Mouse (Mus musculus): ENCODE results near the gene Alyref2. TPM values are rescaled to one million over a fixed set of nuclear protein-coding genes. Genes with fewer than 3 reads are reported as not detected.

The Alyref2 gene
- total and polyA plus RNA-seq, 2 experiments from 2014 or later, result 10.4 to 20.5 TPM

GRCm38 (mm10) chr1:171495371-171495770 is 7.9 kb upstream of the Alyref2 start:
- H3K36me3 ChIP-seq (ENCODE audit: insufficient read depth, low read length), result no peaks in the 10 kb centered on the region
- no peak for DNase-seq (ENCODE audit: low spot score)
- H3K4me1 ChIP-seq (ENCODE audit: insufficient read depth, low read length), result no peaks in the 10 kb centered on the region
- no peaks in the 10 kb centered on the region for H3K27me3 ChIP-seq (ENCODE audit: insufficient read depth, low read length)
- no peak overlapping the region for H3K4me3 ChIP-seq (ENCODE audit: low read length)
- H3K27ac ChIP-seq, result no peak overlapping the region
- no peak overlapping the region for H3K9ac ChIP-seq (replicated peaks; ENCODE audit: low read length)
- H3K9me3 ChIP-seq (ENCODE audit: low read length), result no peaks in the 10 kb centered on the region
- 92% methylated on average over 6 of the region's 6 CpGs for WGBS
- no peak for TF ChIP-seq CTCF (IDR thresholded peaks at IDR 0.05; ENCODE audit: low read depth)
- H3K4me2 ChIP-seq (ENCODE audit: low read depth, low read length), result no peak overlapping the region
- no peak for ATAC-seq

DNA sequence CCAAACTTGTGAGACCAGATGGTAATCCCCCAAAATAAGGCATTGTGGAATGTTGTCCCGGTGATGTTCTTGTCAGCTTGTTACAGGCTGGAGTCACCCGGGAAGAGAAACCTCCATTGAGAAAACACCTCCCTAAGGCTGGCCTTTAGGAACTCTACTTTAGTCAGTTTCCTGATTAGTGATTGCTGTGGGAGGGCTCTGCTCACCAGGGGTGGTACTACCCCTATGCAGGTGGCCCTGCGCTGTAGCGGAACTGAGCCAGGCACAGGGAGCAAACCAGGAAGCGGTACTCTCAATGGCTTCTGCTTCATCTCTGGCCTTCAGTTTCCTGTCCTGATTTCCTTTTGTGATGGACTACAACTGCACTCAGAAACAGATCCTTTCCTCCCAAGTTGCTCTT is 3.4 kb upstream of the Alyref2 start:
- Histone ChIP-seq H3K27me3 (ENCODE audit: insufficient read depth, low read length) (no peaks in the 10 kb centered on the region), H3K4me1 (ENCODE audit: insufficient read depth, low read length) (no peaks in the 10 kb centered on the region), H3K4me2 (ENCODE audit: low read depth, low read length) (no peak overlapping the region), H3K9me3 (ENCODE audit: low read length) (no peaks in the 10 kb centered on the region), H3K9ac (replicated peaks; ENCODE audit: low read length) (no peak overlapping the region), H3K36me3 (ENCODE audit: insufficient read depth, low read length) (no peaks in the 10 kb centered on the region), H3K27ac (no peak overlapping the region), H3K4me3 (ENCODE audit: low read length) (no peak overlapping the region)
- WGBS, result 70% methylated on average over 5 of the region's 5 CpGs
- no peak for TF ChIP-seq CTCF (IDR thresholded peaks at IDR 0.05; ENCODE audit: low read depth)
- ATAC-seq (no peak), DNase-seq (ENCODE audit: low spot score) (no peak)

- no peak for DNase-seq (ENCODE audit: low spot score)
- no peak overlapping the region for H3K27ac ChIP-seq
These were observed 2.2 kb upstream of the Alyref2 start for GRCm38 (mm10) chr1:171501016-171501610.

DNA sequence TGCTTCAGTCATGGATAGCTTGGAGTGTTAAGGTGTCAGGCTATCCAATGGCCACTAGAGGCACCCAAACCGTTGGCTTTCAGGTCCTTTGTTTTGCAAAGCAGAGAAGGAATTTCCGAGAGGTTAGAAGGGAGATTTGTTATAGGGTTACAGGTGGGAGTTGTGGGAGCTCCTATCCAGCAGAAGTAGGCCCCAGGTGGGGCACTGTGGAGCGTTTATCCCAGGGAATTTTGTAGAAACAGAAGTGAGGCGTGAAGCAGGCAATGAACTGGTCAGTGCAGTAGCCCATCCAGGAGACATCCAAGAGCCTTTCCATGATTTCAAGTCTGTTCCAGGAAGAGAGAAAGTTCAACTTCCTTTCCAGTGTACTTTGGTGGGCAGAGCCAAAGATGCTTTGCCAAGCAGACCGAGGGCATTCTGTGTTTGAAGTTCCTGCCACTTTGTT is 1.6 kb upstream of the Alyref2 start:
- no peaks in the 10 kb centered on the region for H3K4me1 ChIP-seq (ENCODE audit: insufficient read depth, low read length)
- H3K4me3 ChIP-seq (ENCODE audit: low read length), result 0 out of 2 replicates have a peak overlapping the region, but pooled peaks have one; percentile 8
- 5% methylated on average over 5 of the region's 5 CpGs for WGBS
- peak overlapping the region; percentile 49; the same call in 1 of the 2 replicates for H3K27ac ChIP-seq
- peak overlapping the region; percentile 81 for H3K4me2 ChIP-seq (ENCODE audit: low read depth, low read length)
- H3K36me3 ChIP-seq (ENCODE audit: insufficient read depth, low read length), result no peaks in the 10 kb centered on the region
- no peak overlapping the region for H3K9ac ChIP-seq (replicated peaks; ENCODE audit: low read length)
- TF ChIP-seq CTCF (IDR thresholded peaks at IDR 0.05; ENCODE audit: low read depth), result peak; percentile 76
- H3K9me3 ChIP-seq (ENCODE audit: low read length), result no peaks in the 10 kb centered on the region
- DNase-seq (ENCODE audit: low spot score) (peak; percentile 72), ATAC-seq (no peak)
- no peaks in the 10 kb centered on the region for H3K27me3 ChIP-seq (ENCODE audit: insufficient read depth, low read length)

More at GRCm38 (mm10) chr1:171501016-171501610, 2.2 kb upstream of the Alyref2 start:
- 60% methylated on average over 6 of the region's 6 CpGs for WGBS
- Histone ChIP-seq H3K4me3 (ENCODE audit: low read length) (no peak overlapping the region), H3K4me1 (ENCODE audit: insufficient read depth, low read length) (no peaks in the 10 kb centered on the region), H3K36me3 (ENCODE audit: insufficient read depth, low read length) (no peaks in the 10 kb centered on the region), H3K4me2 (ENCODE audit: low read depth, low read length) (peak overlapping the region; percentile 81; the same call in 1 of the 2 replicates), H3K9me3 (ENCODE audit: low read length) (no peaks in the 10 kb centered on the region), H3K27me3 (ENCODE audit: insufficient read depth, low read length) (no peaks in the 10 kb centered on the region), H3K9ac (replicated peaks; ENCODE audit: low read length) (no peak overlapping the region)
- TF ChIP-seq CTCF (IDR thresholded peaks at IDR 0.05; ENCODE audit: low read depth), result no peak
- ATAC-seq, result no peak

GRCm38 (mm10) chr1:171502388-171503249 is 659 bp upstream of the Alyref2 start:
- Histone ChIP-seq H3K4me2 (ENCODE audit: low read depth, low read length) (peak overlapping the region; percentile 81), H3K9me3 (ENCODE audit: low read length) (no peaks in the 10 kb centered on the region), H3K9ac (replicated peaks; ENCODE audit: low read length) (peak overlapping the region; percentile 76), H3K4me3 (ENCODE audit: low read length) (peak overlapping the region; percentile 49), H3K27me3 (ENCODE audit: insufficient read depth, low read length) (no peaks in the 10 kb centered on the region), H3K36me3 (ENCODE audit: insufficient read depth, low read length) (no peaks in the 10 kb centered on the region), H3K4me1 (ENCODE audit: insufficient read depth, low read length) (no peaks in the 10 kb centered on the region), H3K27ac (peak overlapping the region; percentile 95)
- WGBS, result under 1% methylated on average over 14 of the region's 14 CpGs
- peak; percentile 74 for TF ChIP-seq CTCF (IDR thresholded peaks at IDR 0.05; ENCODE audit: low read depth)
- DNase-seq (ENCODE audit: low spot score) (peak; percentile 91), ATAC-seq (peak; percentile 87)

DNA sequence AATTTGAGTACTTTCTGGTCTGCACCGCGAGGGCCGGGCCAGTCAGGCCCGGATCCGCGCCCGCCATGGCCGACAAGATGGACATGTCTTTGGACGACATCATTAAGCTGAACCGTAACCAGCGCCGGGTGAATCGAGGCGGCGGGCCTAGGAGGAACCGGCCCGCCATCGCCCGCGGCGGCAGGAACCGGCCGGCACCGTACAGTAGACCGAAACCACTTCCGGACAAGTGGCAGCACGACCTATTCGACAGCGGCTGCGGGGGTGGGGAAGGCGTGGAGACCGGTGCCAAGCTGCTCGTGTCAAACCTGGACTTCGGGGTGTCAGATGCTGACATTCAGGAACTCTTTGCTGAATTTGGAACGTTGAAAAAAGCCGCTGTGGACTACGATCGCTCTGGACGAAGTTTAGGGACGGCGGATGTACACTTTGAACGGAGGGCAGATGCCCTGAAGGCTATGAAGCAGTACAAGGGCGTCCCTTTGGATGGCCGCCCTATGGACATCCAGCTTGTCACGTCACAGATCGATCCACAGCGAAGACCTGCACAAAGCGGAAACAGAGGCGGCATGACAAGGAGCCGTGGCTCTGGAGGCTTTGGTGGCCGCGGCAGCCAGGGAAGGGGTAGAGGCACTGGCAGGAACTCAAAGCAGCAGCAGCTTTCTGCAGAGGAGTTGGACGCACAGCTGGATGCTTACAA is 464 bp downstream of the Alyref2 start:
- Histone ChIP-seq H3K4me1 (ENCODE audit: insufficient read depth, low read length) (no peaks in the 10 kb centered on the region), H3K4me2 (ENCODE audit: low read depth, low read length) (peak overlapping the region; percentile 81), H3K9me3 (ENCODE audit: low read length) (no peaks in the 10 kb centered on the region), H3K4me3 (ENCODE audit: low read length) (peak overlapping the region; percentile 49), H3K27ac (peak overlapping the region; percentile 95), H3K9ac (replicated peaks; ENCODE audit: low read length) (peak overlapping the region; percentile 76), H3K27me3 (ENCODE audit: insufficient read depth, low read length) (no peaks in the 10 kb centered on the region), H3K36me3 (ENCODE audit: insufficient read depth, low read length) (no peaks in the 10 kb centered on the region)
- DNase-seq (ENCODE audit: low spot score) (peak; percentile 79), ATAC-seq (peak; percentile 65)
- no peak for TF ChIP-seq CTCF (IDR thresholded peaks at IDR 0.05; ENCODE audit: low read depth)
- WGBS, result 1% methylated on average over 53 of the region's 53 CpGs

Data from hindbrain, postnatal 0 days (tissue).